Mouse (Mus musculus): Measurements from ENCODE around the gene Hcfc1r1. TPM values are rescaled to one million over a fixed set of nuclear protein-coding genes. Genes with fewer than 3 reads are reported as not detected.
A peak's percentile ranks its signal among the peaks of the same experiment; 100 is the strongest.

Gene Hcfc1r1
- polyA plus RNA-seq, 1 experiment from 2014 or later, result 52.5 TPM

- ATAC-seq (ENCODE audit: low FRiP score), result no peak
- peaks cover 8% of the 10 kb centered on the region for H3K4me1 ChIP-seq (replicated peaks; ENCODE audit: control insufficient read depth, insufficient read depth, low read length)
- H3K9ac ChIP-seq (ENCODE audit: low read depth, low read length), result no peak overlapping the region
- H3K27me3 ChIP-seq (ENCODE audit: control insufficient read depth, insufficient read depth, low read length), result peaks cover 13% of the 10 kb centered on the region
- H3K27ac ChIP-seq (ENCODE audit: low read depth, low read length), result no peak overlapping the region
- no peak overlapping the region for H3K4me3 ChIP-seq (ENCODE audit: low read depth, low read length)
- H3K4me2 ChIP-seq (replicated peaks; ENCODE audit: low read depth, low read length), result no peak overlapping the region
- WGBS, result 93% methylated on average over 3 of the region's 3 CpGs
- peaks cover 3% of the 10 kb centered on the region; the same call in 1 of the 2 replicates for H3K36me3 ChIP-seq (ENCODE audit: control insufficient read depth, insufficient read depth, low read length)
- no peak for DNase-seq (ENCODE audit: low spot score)
- no peaks in the 10 kb centered on the region for H3K9me3 ChIP-seq (ENCODE audit: control insufficient read depth, low read length)
Observed at GRCm38 (mm10) chr17:23671519-23671918, 1.9 kb upstream of the Hcfc1r1 start.

GRCm38 (mm10) chr17:23672761-23673160 lies 635 bp upstream of the Hcfc1r1 start:
- no peak overlapping the region for H3K27ac ChIP-seq (ENCODE audit: low read depth, low read length)
- H3K27me3 ChIP-seq (ENCODE audit: control insufficient read depth, insufficient read depth, low read length), result peaks cover 20% of the 10 kb centered on the region
- peak overlapping the region; percentile 64 for H3K4me3 ChIP-seq (ENCODE audit: low read depth, low read length)
- peak overlapping the region; percentile 79 for H3K4me2 ChIP-seq (replicated peaks; ENCODE audit: low read depth, low read length)
- ATAC-seq (ENCODE audit: low FRiP score) (no peak), DNase-seq (ENCODE audit: low spot score) (no peak)
- 71% methylated on average over 3 of the region's 3 CpGs for WGBS
- H3K36me3 ChIP-seq (ENCODE audit: control insufficient read depth, insufficient read depth, low read length), result peaks cover 3% of the 10 kb centered on the region; the same call in 1 of the 2 replicates
- peaks cover 11% of the 10 kb centered on the region for H3K4me1 ChIP-seq (replicated peaks; ENCODE audit: control insufficient read depth, insufficient read depth, low read length)
- H3K9ac ChIP-seq (ENCODE audit: low read depth, low read length), result no peak overlapping the region
- H3K9me3 ChIP-seq (ENCODE audit: control insufficient read depth, low read length), result no peaks in the 10 kb centered on the region

- Histone ChIP-seq H3K4me2 (replicated peaks; ENCODE audit: low read depth, low read length) (peak overlapping the region; percentile 79), H3K4me1 (replicated peaks; ENCODE audit: control insufficient read depth, insufficient read depth, low read length) (peaks cover 11% of the 10 kb centered on the region), H3K36me3 (ENCODE audit: control insufficient read depth, insufficient read depth, low read length) (no peaks in the 10 kb centered on the region), H3K9me3 (ENCODE audit: control insufficient read depth, low read length) (no peaks in the 10 kb centered on the region), H3K27ac (ENCODE audit: low read depth, low read length) (no peak overlapping the region), H3K27me3 (ENCODE audit: control insufficient read depth, insufficient read depth, low read length) (peaks cover 36% of the 10 kb centered on the region), H3K4me3 (ENCODE audit: low read depth, low read length) (peak overlapping the region; percentile 64), H3K9ac (ENCODE audit: low read depth, low read length) (peak overlapping the region; percentile 66)
- no peak; the same call in 1 of the 2 replicates for ATAC-seq (ENCODE audit: low FRiP score)
- DNase-seq (ENCODE audit: low spot score), result no peak
- 47% methylated on average over 9 of the region's 9 CpGs for WGBS
Observed at GRCm38 (mm10) chr17:23674271-23674952, 1.0 kb downstream of the Hcfc1r1 start.

DNA sequence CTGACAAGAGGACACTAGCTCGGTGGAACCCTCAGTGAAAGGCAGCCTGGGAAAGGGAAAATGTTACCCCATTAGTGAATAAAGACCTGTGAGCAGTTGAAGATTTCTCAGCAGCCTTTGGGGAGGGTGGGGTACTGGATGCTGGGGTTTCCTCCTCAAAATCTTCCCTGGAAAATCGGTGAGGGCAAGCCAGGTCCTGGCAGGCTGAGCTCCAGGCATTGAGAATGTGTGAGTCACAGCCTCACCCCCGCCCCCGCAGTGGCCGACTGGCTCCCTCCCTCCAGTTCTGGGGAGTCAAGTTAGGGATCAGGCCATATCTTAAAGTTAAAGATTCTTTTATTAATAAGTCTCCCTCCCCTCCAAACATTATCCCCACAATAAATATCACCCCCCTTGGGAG lies 1.7 kb downstream of the Hcfc1r1 start:
- Histone ChIP-seq H3K27me3 (ENCODE audit: control insufficient read depth, insufficient read depth, low read length) (peaks cover 43% of the 10 kb centered on the region), H3K4me1 (replicated peaks; ENCODE audit: control insufficient read depth, insufficient read depth, low read length) (peaks cover 11% of the 10 kb centered on the region), H3K4me3 (ENCODE audit: low read depth, low read length) (no peak overlapping the region), H3K9ac (ENCODE audit: low read depth, low read length) (no peak overlapping the region), H3K36me3 (ENCODE audit: control insufficient read depth, insufficient read depth, low read length) (no peaks in the 10 kb centered on the region), H3K9me3 (ENCODE audit: control insufficient read depth, low read length) (no peaks in the 10 kb centered on the region), H3K27ac (ENCODE audit: low read depth, low read length) (no peak overlapping the region), H3K4me2 (replicated peaks; ENCODE audit: low read depth, low read length) (no peak overlapping the region)
- 44% methylated on average over 5 of the region's 5 CpGs for WGBS
- ATAC-seq (ENCODE audit: low FRiP score) (no peak), DNase-seq (ENCODE audit: low spot score) (no peak)

GRCm38 (mm10) chr17:23675564-23676281 lies 2.3 kb downstream of the Hcfc1r1 start:
- no peaks in the 10 kb centered on the region for H3K36me3 ChIP-seq (ENCODE audit: control insufficient read depth, insufficient read depth, low read length)
- no peak for ATAC-seq (ENCODE audit: low FRiP score)
- peak overlapping the region; percentile 45 for H3K4me3 ChIP-seq (ENCODE audit: low read depth, low read length)
- no peaks in the 10 kb centered on the region for H3K9me3 ChIP-seq (ENCODE audit: control insufficient read depth, low read length)
- H3K27ac ChIP-seq (ENCODE audit: low read depth, low read length), result no peak overlapping the region
- peak overlapping the region; percentile 8; the same call in 1 of the 2 replicates for H3K4me2 ChIP-seq (replicated peaks; ENCODE audit: low read depth, low read length)
- peaks cover 11% of the 10 kb centered on the region for H3K4me1 ChIP-seq (replicated peaks; ENCODE audit: control insufficient read depth, insufficient read depth, low read length)
- no peak for DNase-seq (ENCODE audit: low spot score)
- WGBS, result 12% methylated on average over 15 of the region's 15 CpGs
- H3K9ac ChIP-seq (ENCODE audit: low read depth, low read length), result no peak overlapping the region
- H3K27me3 ChIP-seq (ENCODE audit: control insufficient read depth, insufficient read depth, low read length), result peaks cover 49% of the 10 kb centered on the region

DNA sequence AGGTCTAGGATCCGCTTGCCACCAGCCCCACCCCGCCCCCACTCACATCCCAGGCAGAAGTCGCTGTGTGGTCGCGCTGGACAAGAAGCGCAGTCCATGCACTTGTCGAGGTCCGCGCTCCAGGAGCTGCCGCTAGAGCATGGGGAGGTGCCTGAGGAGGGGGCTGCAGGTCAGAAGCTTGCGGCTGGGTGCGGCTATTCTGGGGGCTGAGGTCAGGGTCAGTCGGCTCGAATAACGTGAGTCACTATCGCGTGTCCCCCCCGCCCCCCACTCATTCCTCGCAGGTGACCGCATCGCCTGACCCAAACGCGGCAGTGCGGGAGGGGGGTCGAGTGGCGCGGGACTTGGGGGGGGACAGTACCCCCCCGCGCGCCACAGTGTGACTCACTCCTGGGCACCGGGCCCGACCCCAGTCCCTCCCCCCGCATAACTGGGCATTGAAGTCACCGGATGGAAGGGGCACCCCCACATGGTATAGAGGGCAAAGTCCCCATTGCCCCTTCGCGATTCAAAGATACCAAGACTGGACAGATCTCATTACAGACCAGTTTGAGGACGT lies 3.2 kb downstream of the Hcfc1r1 start:
- H3K4me1 ChIP-seq (replicated peaks; ENCODE audit: control insufficient read depth, insufficient read depth, low read length), result peaks cover 11% of the 10 kb centered on the region
- no peak overlapping the region for H3K27ac ChIP-seq (ENCODE audit: low read depth, low read length)
- H3K9me3 ChIP-seq (ENCODE audit: control insufficient read depth, low read length), result no peaks in the 10 kb centered on the region
- no peak for ATAC-seq (ENCODE audit: low FRiP score)
- H3K27me3 ChIP-seq (ENCODE audit: control insufficient read depth, insufficient read depth, low read length), result peaks cover 57% of the 10 kb centered on the region
- WGBS, result under 1% methylated on average over 34 of the region's 37 CpGs
- H3K4me2 ChIP-seq (replicated peaks; ENCODE audit: low read depth, low read length), result peak overlapping the region; percentile 92
- no peaks in the 10 kb centered on the region for H3K36me3 ChIP-seq (ENCODE audit: control insufficient read depth, insufficient read depth, low read length)
- peak; percentile 57 for DNase-seq (ENCODE audit: low spot score)
- peak overlapping the region; percentile 45 for H3K4me3 ChIP-seq (ENCODE audit: low read depth, low read length)
- H3K9ac ChIP-seq (ENCODE audit: low read depth, low read length), result peak overlapping the region; percentile 40; the same call in 1 of the 2 replicates

GRCm38 (mm10) chr17:23677236-23677679 lies 3.9 kb downstream of the Hcfc1r1 start, which contains the start of gene Tnfrsf12a:
Tnfrsf12a (minus strand) TSS chr17:23677468.
- H3K4me3 ChIP-seq (ENCODE audit: low read depth, low read length), result peak within 1 kb of the TSS; percentile 45
- no peak within 1 kb of the TSS for H3K27ac ChIP-seq (ENCODE audit: low read depth, low read length)
- H3K27me3 ChIP-seq (ENCODE audit: control insufficient read depth, insufficient read depth, low read length), result peaks cover 64% of the 10 kb centered on the region
- peaks cover 11% of the 10 kb centered on the region for H3K4me1 ChIP-seq (replicated peaks; ENCODE audit: control insufficient read depth, insufficient read depth, low read length)
- peak within 1 kb of the TSS; percentile 40 for H3K9ac ChIP-seq (ENCODE audit: low read depth, low read length)
- H3K9me3 ChIP-seq (ENCODE audit: control insufficient read depth, low read length), result no peaks in the 10 kb centered on the region
- DNase-seq (ENCODE audit: low spot score), result peak; percentile 88
- under 1% methylated on average over 34 of the region's 34 CpGs for WGBS
- ATAC-seq (ENCODE audit: low FRiP score), result peak; percentile 28
- H3K4me2 ChIP-seq (replicated peaks; ENCODE audit: low read depth, low read length), result peak within 1 kb of the TSS; percentile 92
- no peaks in the 10 kb centered on the region for H3K36me3 ChIP-seq (ENCODE audit: control insufficient read depth, insufficient read depth, low read length)

GRCm38 (mm10) chr17:23679127-23679835 lies 5.9 kb downstream of the Hcfc1r1 start, which contains the start of gene Cldn6:
Cldn6 (plus strand) TSS chr17:23679249.
- H3K4me1 ChIP-seq (replicated peaks; ENCODE audit: control insufficient read depth, insufficient read depth, low read length), result peaks cover 10% of the 10 kb centered on the region
- H3K9me3 ChIP-seq (ENCODE audit: control insufficient read depth, low read length), result no peaks in the 10 kb centered on the region

More at GRCm38 (mm10) chr17:23679127-23679835, 5.9 kb downstream of the Hcfc1r1 start, which contains the start of gene Cldn6:
- Histone ChIP-seq H3K27me3 (ENCODE audit: control insufficient read depth, insufficient read depth, low read length) (peaks cover 79% of the 10 kb centered on the region), H3K9ac (ENCODE audit: low read depth, low read length) (no peak within 1 kb of the TSS), H3K4me3 (ENCODE audit: low read depth, low read length) (no peak within 1 kb of the TSS), H3K4me2 (replicated peaks; ENCODE audit: low read depth, low read length) (no peak within 1 kb of the TSS), H3K36me3 (ENCODE audit: control insufficient read depth, insufficient read depth, low read length) (no peaks in the 10 kb centered on the region), H3K27ac (ENCODE audit: low read depth, low read length) (no peak within 1 kb of the TSS)
- WGBS, result 3% methylated on average over 38 of the region's 38 CpGs
- ATAC-seq (ENCODE audit: low FRiP score), result no peak
- no peak for DNase-seq (ENCODE audit: low spot score)

Data from hindbrain, embryonic 11.5 days (tissue).